24 mouse cellular contexts compared by ENCODE assay signal in genomic region chrX:169034390-169034789, GRCm38 (mm10).
"Had no signal": no experiment of that assay in that cellular context is flagged by ENCODE, and none has a peak within 500 bp of the region (broad histone marks: within the 10 kb centered on the region; RNA-seq: fewer than 3 reads in every experiment).

No protein-coding gene starts in this region.

- H3K4me2 ChIP-seq: intestine, embryonic 15.5 days; kidney, embryonic 15.5 days; limb, embryonic 12.5 days; limb, embryonic 15.5 days; liver, embryonic 11.5 days; lung, embryonic 14.5 days; midbrain, embryonic 11.5 days; neural tube, embryonic 12.5 days; neural tube, embryonic 15.5 days had no signal

- ATAC-seq: intestine, embryonic 15.5 days; liver, postnatal 0 days; lung, postnatal 0 days had no signal

- DNase-seq: kidney, adult 11 months; kidney, adult 8-10 months; kidney, postnatal 10 days; kidney, postnatal 36 days; left cerebral cortex, postnatal 4 days; liver, postnatal 0 days; lung, embryonic 14.5 days; midbrain, embryonic 14.5 days; right cerebral cortex, postnatal 25 days; thymus, adult 2 months; thymus, postnatal 14 days; thymus, postnatal 4 days had no signal

- H3K4me3 ChIP-seq: intestine, embryonic 15.5 days; kidney, embryonic 15.5 days; limb, embryonic 12.5 days; limb, embryonic 15.5 days; neural tube, embryonic 12.5 days; neural tube, embryonic 15.5 days had no signal

- H3K9ac ChIP-seq: intestine, embryonic 15.5 days; kidney, embryonic 15.5 days; limb, embryonic 12.5 days; limb, embryonic 15.5 days; liver, embryonic 14.5 days; liver, postnatal 0 days; lung, embryonic 14.5 days; neural tube, embryonic 12.5 days; neural tube, embryonic 15.5 days had no signal

- H3K9me3 ChIP-seq: intestine, embryonic 15.5 days; kidney, embryonic 15.5 days; limb, embryonic 12.5 days; limb, embryonic 15.5 days; neural tube, embryonic 12.5 days; neural tube, embryonic 15.5 days had no signal

- H3K4me1 ChIP-seq: intestine, embryonic 15.5 days; kidney, embryonic 15.5 days; limb, embryonic 12.5 days; limb, embryonic 15.5 days; neural tube, embryonic 12.5 days had no signal

- H3K27ac ChIP-seq: intestine, embryonic 15.5 days; kidney, embryonic 15.5 days; limb, embryonic 12.5 days; limb, embryonic 15.5 days; liver, embryonic 14.5 days; macrophage; neural tube, embryonic 12.5 days; neural tube, embryonic 15.5 days; stomach, postnatal 0 days had no signal

- H3K36me3 ChIP-seq: intestine, embryonic 15.5 days; kidney, embryonic 15.5 days; limb, embryonic 12.5 days; limb, embryonic 15.5 days; neural tube, embryonic 12.5 days; neural tube, embryonic 15.5 days had no signal
